Mouse (Mus musculus): ENCODE data around the gene Gemin7. TPM values are rescaled to one million over a fixed set of nuclear protein-coding genes. Genes with fewer than 3 reads are reported as not detected.

Gene Gemin7
- polyA plus RNA-seq, 1 experiment from 2014 or later, result 182 TPM

GRCm38 (mm10) chr7:19554168-19554567, 23.2 kb downstream of the Gemin7 start:
- H3K27ac ChIP-seq, result no peak overlapping the region
- peaks cover 52% of the 10 kb centered on the region for H3K36me3 ChIP-seq
- WGBS, result 72% methylated on average over 1 of the region's 1 CpGs
- H3K4me3 ChIP-seq, result no peak overlapping the region
- DNase-seq (ENCODE audit: low spot score), result no peak
- no peaks in the 10 kb centered on the region for H3K9me3 ChIP-seq
- no peaks in the 10 kb centered on the region for H3K27me3 ChIP-seq (ENCODE audit: insufficient read depth, poor library complexity, severe bottlenecking)
- peaks cover 53% of the 10 kb centered on the region for H3K4me1 ChIP-seq

- H3K4me1 ChIP-seq, result peaks cover 39% of the 10 kb centered on the region
- 47% methylated on average over 2 of the region's 2 CpGs for WGBS
- H3K9me3 ChIP-seq, result no peaks in the 10 kb centered on the region
- H3K36me3 ChIP-seq, result peaks cover 49% of the 10 kb centered on the region
- DNase-seq (ENCODE audit: low spot score), result no peak
- H3K27me3 ChIP-seq (ENCODE audit: insufficient read depth, poor library complexity, severe bottlenecking), result no peaks in the 10 kb centered on the region
- H3K4me3 ChIP-seq, result no peak overlapping the region
- no peak overlapping the region for H3K27ac ChIP-seq
These were observed 25.0 kb downstream of the Gemin7 start for GRCm38 (mm10) chr7:19552443-19552842.

- Histone ChIP-seq H3K27me3 (ENCODE audit: insufficient read depth, poor library complexity, severe bottlenecking) (no peaks in the 10 kb centered on the region), H3K9me3 (no peaks in the 10 kb centered on the region), H3K36me3 (peaks cover 47% of the 10 kb centered on the region), H3K4me1 (peaks cover 39% of the 10 kb centered on the region), H3K4me3 (no peak overlapping the region), H3K27ac (no peak overlapping the region)
- no peak for DNase-seq (ENCODE audit: low spot score)
- 90% methylated on average over 5 of the region's 5 CpGs for WGBS
These were observed 25.8 kb downstream of the Gemin7 start for GRCm38 (mm10) chr7:19551634-19552033.

- WGBS, result 87% methylated on average over 10 of the region's 10 CpGs
- Histone ChIP-seq H3K9me3 (no peaks in the 10 kb centered on the region), H3K27me3 (ENCODE audit: insufficient read depth, poor library complexity, severe bottlenecking) (no peaks in the 10 kb centered on the region), H3K4me1 (peaks cover 36% of the 10 kb centered on the region), H3K4me3 (no peak overlapping the region), H3K27ac (no peak overlapping the region), H3K36me3 (peaks cover 31% of the 10 kb centered on the region)
- no peak for DNase-seq (ENCODE audit: low spot score)
These were observed 28.0 kb downstream of the Gemin7 start for GRCm38 (mm10) chr7:19549394-19549793.

DNA sequence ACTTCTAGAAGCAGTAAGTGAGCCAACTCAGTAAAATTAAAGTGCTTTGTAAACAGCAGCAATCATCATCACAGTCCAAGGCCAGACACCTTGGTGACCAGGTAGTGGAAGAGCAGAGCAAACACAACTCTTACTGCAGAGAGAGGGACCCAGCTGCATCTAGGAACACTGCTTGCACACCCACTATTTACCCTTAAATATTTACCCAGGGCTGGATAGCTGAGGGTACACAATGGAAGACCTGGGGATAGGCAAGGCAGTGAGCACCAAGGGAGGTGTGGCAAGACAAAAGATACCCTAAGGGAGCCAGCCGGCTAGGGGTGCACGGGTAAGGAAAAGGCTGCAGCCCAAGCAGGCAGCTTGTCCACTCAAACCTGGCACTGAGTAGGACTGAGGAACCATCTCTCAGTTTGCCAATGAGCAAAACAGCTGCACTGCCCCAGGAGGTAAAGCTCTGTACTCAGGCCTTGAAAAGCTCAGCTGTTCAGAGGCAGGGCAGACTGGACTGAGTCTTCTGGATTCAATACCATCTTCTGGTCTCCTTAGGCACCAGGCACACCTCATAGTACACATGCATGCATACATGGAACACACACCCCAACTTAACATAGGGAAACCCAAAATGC, 29.9 kb downstream of the Gemin7 start:
- no peak for DNase-seq (ENCODE audit: low spot score)
- Histone ChIP-seq H3K36me3 (peaks cover 12% of the 10 kb centered on the region), H3K4me3 (no peak overlapping the region), H3K9me3 (no peaks in the 10 kb centered on the region), H3K27me3 (ENCODE audit: insufficient read depth, poor library complexity, severe bottlenecking) (no peaks in the 10 kb centered on the region), H3K4me1 (peaks cover 24% of the 10 kb centered on the region), H3K27ac (no peak overlapping the region)
- 85% methylated on average over 2 of the region's 2 CpGs for WGBS

DNA sequence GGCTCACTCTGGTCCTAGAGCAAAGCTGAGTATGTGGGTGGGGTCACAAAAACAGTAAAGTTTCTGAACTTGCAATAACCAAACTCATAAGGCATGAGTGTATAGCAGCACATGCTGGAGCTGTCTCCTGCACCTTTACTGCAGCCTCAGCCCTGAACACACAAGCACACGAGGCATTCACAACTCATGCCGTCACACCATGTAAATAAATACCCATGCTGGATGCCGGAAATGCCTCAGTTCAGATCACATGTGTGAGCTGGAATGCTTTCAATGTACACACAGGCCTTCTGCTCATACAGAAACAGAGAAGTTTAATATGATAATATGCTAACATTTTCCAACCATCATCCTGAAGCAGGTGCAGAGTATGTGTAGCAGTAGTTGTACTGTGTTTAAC, 31.4 kb downstream of the Gemin7 start:
- Histone ChIP-seq H3K9me3 (no peaks in the 10 kb centered on the region), H3K4me3 (no peak overlapping the region), H3K4me1 (peaks cover 36% of the 10 kb centered on the region), H3K36me3 (0 out of 2 replicates have a peak, but pooled peaks cover 5% of the 10 kb centered on the region), H3K27ac (no peak overlapping the region), H3K27me3 (ENCODE audit: insufficient read depth, poor library complexity, severe bottlenecking) (no peaks in the 10 kb centered on the region)
- 72% methylated on average over 3 of the region's 3 CpGs for WGBS
- DNase-seq (ENCODE audit: low spot score), result no peak

DNA sequence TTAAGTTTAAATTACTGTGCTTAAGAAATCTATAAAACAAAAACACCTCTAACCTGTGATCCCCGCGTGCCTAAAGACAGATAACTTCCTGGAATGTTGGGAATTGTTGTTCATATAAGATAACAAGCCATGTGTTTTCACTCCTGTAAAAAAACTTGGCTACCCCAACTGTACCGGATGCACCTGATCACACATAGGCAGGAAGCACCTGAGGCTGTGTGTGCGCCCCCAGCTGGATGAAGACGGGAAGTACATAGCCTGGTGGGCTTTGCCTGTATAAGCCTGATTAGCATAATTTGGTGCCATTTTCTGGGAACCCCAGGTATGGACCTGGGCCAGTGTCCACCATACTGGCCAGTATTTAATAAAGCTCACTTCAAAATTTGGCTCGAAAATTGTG, 33.8 kb downstream of the Gemin7 start:
- H3K4me1 ChIP-seq, result peaks cover 36% of the 10 kb centered on the region
- H3K27ac ChIP-seq, result no peak overlapping the region
- no peaks in the 10 kb centered on the region for H3K27me3 ChIP-seq (ENCODE audit: insufficient read depth, poor library complexity, severe bottlenecking)
- no peaks in the 10 kb centered on the region for H3K9me3 ChIP-seq
- no peak overlapping the region for H3K4me3 ChIP-seq
- no peak for DNase-seq (ENCODE audit: low spot score)
- 0 out of 2 replicates have a peak, but pooled peaks cover 5% of the 10 kb centered on the region for H3K36me3 ChIP-seq
- WGBS, result 51% methylated on average over 6 of the region's 6 CpGs

DNA sequence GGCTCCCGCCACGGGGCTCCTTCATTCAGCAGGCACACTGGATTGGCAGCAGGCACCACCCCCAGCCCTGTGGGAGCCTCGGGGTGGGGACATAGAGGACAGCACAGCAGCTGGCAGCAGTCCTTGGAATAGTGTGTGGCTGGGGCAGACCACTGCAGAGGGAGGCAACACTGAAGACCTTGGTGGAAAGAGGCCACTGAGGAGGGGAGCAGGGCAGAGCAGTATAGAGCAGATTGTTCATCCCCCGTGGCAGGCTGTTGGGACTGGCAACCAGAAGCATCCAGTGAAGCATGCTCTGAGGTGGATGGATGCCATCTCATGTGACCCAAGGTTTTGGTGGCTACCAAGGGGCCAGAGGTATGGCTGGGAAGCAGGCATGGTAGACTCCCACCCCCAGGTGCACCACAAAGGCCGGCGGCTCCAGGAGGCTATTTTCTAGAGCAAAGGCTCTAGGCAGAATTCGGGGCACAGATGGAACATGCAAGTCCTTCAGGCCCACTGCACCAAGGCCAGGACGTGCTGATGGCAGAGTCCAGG, 35.2 kb downstream of the Gemin7 start:
- 78% methylated on average over 8 of the region's 8 CpGs for WGBS
- Histone ChIP-seq H3K9me3 (no peaks in the 10 kb centered on the region), H3K4me3 (no peak overlapping the region), H3K27ac (no peak overlapping the region), H3K4me1 (peaks cover 35% of the 10 kb centered on the region), H3K27me3 (ENCODE audit: insufficient read depth, poor library complexity, severe bottlenecking) (no peaks in the 10 kb centered on the region), H3K36me3 (peaks cover 8% of the 10 kb centered on the region; the same call in 1 of the 2 replicates)
- DNase-seq (ENCODE audit: low spot score), result no peak

- no peaks in the 10 kb centered on the region for H3K27me3 ChIP-seq (ENCODE audit: insufficient read depth, poor library complexity, severe bottlenecking)
- peaks cover 30% of the 10 kb centered on the region for H3K4me1 ChIP-seq
- no peaks in the 10 kb centered on the region for H3K9me3 ChIP-seq
- H3K36me3 ChIP-seq, result peaks cover 8% of the 10 kb centered on the region; the same call in 1 of the 2 replicates
- no peak overlapping the region for H3K4me3 ChIP-seq
- H3K27ac ChIP-seq, result no peak overlapping the region
- DNase-seq (ENCODE audit: low spot score), result no peak
- 82% methylated on average over 7 of the region's 7 CpGs for WGBS
These were observed 35.7 kb downstream of the Gemin7 start for GRCm38 (mm10) chr7:19541681-19542154.

- H3K4me3 ChIP-seq, result no peak overlapping the region
- WGBS, result 92% methylated on average over 2 of the region's 2 CpGs
- no peak overlapping the region for H3K27ac ChIP-seq
- H3K36me3 ChIP-seq, result peaks cover 8% of the 10 kb centered on the region; the same call in 1 of the 2 replicates
- no peaks in the 10 kb centered on the region for H3K9me3 ChIP-seq
- no peaks in the 10 kb centered on the region for H3K27me3 ChIP-seq (ENCODE audit: insufficient read depth, poor library complexity, severe bottlenecking)
- H3K4me1 ChIP-seq, result peaks cover 23% of the 10 kb centered on the region
- no peak for DNase-seq (ENCODE audit: low spot score)
These were observed 36.4 kb downstream of the Gemin7 start for GRCm38 (mm10) chr7:19540771-19541566.

DNA sequence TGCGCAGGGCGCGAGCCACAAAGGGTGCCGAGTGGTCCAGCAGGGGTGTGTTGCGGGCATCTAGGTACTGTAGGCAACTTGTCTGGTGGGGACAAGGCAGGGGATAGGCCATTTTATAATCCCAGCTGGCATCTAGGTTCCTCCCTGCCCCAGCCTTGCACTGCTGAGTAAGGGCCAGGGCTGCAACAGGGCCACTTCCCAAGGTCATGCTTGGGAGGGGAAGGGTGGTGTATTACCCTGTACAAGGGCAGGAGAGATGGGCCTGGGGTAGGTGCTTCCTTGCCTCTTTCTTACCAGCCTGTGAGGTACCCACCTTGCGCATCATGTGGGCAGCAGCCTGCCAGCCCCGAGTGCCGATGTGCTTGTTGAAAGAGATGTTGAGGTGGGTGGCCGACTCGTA, 42.7 kb downstream of the Gemin7 start:
- Histone ChIP-seq H3K36me3 (peaks cover 70% of the 10 kb centered on the region), H3K27ac (no peak overlapping the region)
- WGBS, result 95% methylated on average over 10 of the region's 10 CpGs

GRCm38 (mm10) chr7:19532240-19532639, 45.2 kb downstream of the Gemin7 start:
- Histone ChIP-seq H3K27me3 (ENCODE audit: insufficient read depth, poor library complexity, severe bottlenecking) (no peaks in the 10 kb centered on the region), H3K27ac (no peak overlapping the region), H3K4me1 (0 out of 2 replicates have a peak, but pooled peaks cover under 1% of the 10 kb centered on the region), H3K4me3 (no peak overlapping the region), H3K36me3 (peaks cover 78% of the 10 kb centered on the region), H3K9me3 (no peaks in the 10 kb centered on the region)
- 92% methylated on average over 14 of the region's 14 CpGs for WGBS
- DNase-seq (ENCODE audit: low spot score), result no peak

More for the DNA sequence above, 42.7 kb downstream of the Gemin7 start:
- H3K4me1 ChIP-seq, result peaks cover 5% of the 10 kb centered on the region; the same call in 1 of the 2 replicates
- no peaks in the 10 kb centered on the region for H3K27me3 ChIP-seq (ENCODE audit: insufficient read depth, poor library complexity, severe bottlenecking)
- DNase-seq (ENCODE audit: low spot score), result no peak
- H3K9me3 ChIP-seq, result no peaks in the 10 kb centered on the region
- no peak overlapping the region for H3K4me3 ChIP-seq

GRCm38 (mm10) chr7:19531077-19531476, 46.3 kb downstream of the Gemin7 start:
- H3K4me3 ChIP-seq, result no peak overlapping the region
- DNase-seq (ENCODE audit: low spot score), result no peak
- 74% methylated on average over 10 of the region's 10 CpGs for WGBS

More at GRCm38 (mm10) chr7:19531077-19531476, 46.3 kb downstream of the Gemin7 start:
- Histone ChIP-seq H3K4me1 (no peaks in the 10 kb centered on the region), H3K27ac (no peak overlapping the region), H3K36me3 (peaks cover 77% of the 10 kb centered on the region), H3K9me3 (no peaks in the 10 kb centered on the region), H3K27me3 (ENCODE audit: insufficient read depth, poor library complexity, severe bottlenecking) (peaks cover 5% of the 10 kb centered on the region; the same call in 1 of the 2 replicates)

Measured in heart, embryonic 10.5 days (tissue).